Mouse (Mus musculus) bone marrow macrophage, adult 2 months (primary cell): ENCODE data around the gene Eif3d.

ENCODE experiments used
- CTCF ChIP-seq: IDR thresholded peaks from 2 replicates; pipeline ENCODE4 v1.5.1; 2012; ENCODE audit warnings: low read depth, mild to moderate bottlenecking, low read length, moderate library complexity
- POLR2A ChIP-seq: IDR thresholded peaks from 2 replicates; pipeline ENCODE4 v1.6.1; 2012; ENCODE audit warnings: mild to moderate bottlenecking, low read depth, low read length, borderline replicate concordance

- TF ChIP-seq CTCF (no peak), POLR2A (no peak)
These were observed 12.8 kb upstream of the Eif3d start for GRCm38 (mm10) chr15:77983391-77983790.
